Mouse (Mus musculus) MEL (cell line): ENCODE results near the gene Slc16a11. TPM values are rescaled to one million over a fixed set of nuclear protein-coding genes. Genes with fewer than 3 reads are reported as not detected.
A peak's percentile ranks its signal among the peaks of the same experiment; 100 is the strongest.

Source experiments
- DNase-seq: peaks from one replicate; pipeline ENCODE4 v3.0.0; 2011; ENCODE audit warnings: low read depth, low spot score
- H3K27ac ChIP-seq: 2 replicates; pipeline ENCODE4 v1.5.1; 2012; ENCODE audit warnings: low read depth, mild to moderate bottlenecking, control low read depth, low read length, moderate library complexity; ENCODE audit not compliant: control insufficient read depth
- H3K27me3 ChIP-seq, 2 experiments: fragments of 150-350 bp in 1 of 2; sonication (generic) in 1 of 2; 2 replicates each; pipeline ENCODE4 v1.6.1; 2012; ENCODE audit warnings: low read length in 2 of 2, mild to moderate bottlenecking in 2 of 2, improper control_type of control experiment in 1 of 2, moderate library complexity in 1 of 2; ENCODE audit not compliant: insufficient read depth in 2 of 2, control insufficient read depth in 1 of 2
- H3K36me3 ChIP-seq, 2 experiments: 2 replicates each; pipeline ENCODE4 v1.6.1; 2012 to 2014; ENCODE audit warnings: low read length in 2 of 2, improper control_type of control experiment in 1 of 2, inconsistent platforms in 1 of 2, mild to moderate bottlenecking in 1 of 2; ENCODE audit not compliant: insufficient read depth in 2 of 2, control insufficient read depth in 1 of 2
- H3K4me1 ChIP-seq, 2 experiments: fragments of 150-350 bp in 1 of 2; sonication (generic) in 1 of 2; 2 replicates each; pipeline ENCODE4 v1.6.1; 2012; ENCODE audit warnings: low read length in 2 of 2, improper control_type of control experiment in 1 of 2, mild to moderate bottlenecking in 1 of 2; ENCODE audit not compliant: insufficient read depth in 2 of 2, control insufficient read depth in 1 of 2
- H3K4me3 ChIP-seq, 2 experiments: fragments of 150-350 bp in 1 of 2; sonication (generic) in 1 of 2; 2 replicates each; pipeline ENCODE4 v1.5.1; 2012; ENCODE audit warnings: low read depth in 2 of 2, low read length in 2 of 2, mild to moderate bottlenecking in 2 of 2, moderate library complexity in 2 of 2, control low read depth in 1 of 2, improper control_type of control experiment in 1 of 2; ENCODE audit not compliant: control insufficient read depth in 1 of 2, insufficient read depth in 1 of 2
- H3K79me2 ChIP-seq: 2 replicates; pipeline ENCODE4 v1.6.1; 2012; ENCODE audit warnings: mild to moderate bottlenecking, low read length, moderate library complexity; ENCODE audit not compliant: control insufficient read depth, poor library complexity, insufficient read depth
- H3K9ac ChIP-seq: 2 replicates; pipeline ENCODE4 v1.6.1; 2012; ENCODE audit warnings: low read depth, mild to moderate bottlenecking, control low read depth, low read length, moderate library complexity; ENCODE audit not compliant: control insufficient read depth, poor library complexity, severe bottlenecking
- H3K9me3 ChIP-seq: fragments of 150-350 bp; sonication (generic); replicated peaks from 2 replicates; pipeline ENCODE4 v1.6.1; 2012; ENCODE audit warnings: mild to moderate bottlenecking, low read length, improper control_type of control experiment, moderate library complexity; ENCODE audit not compliant: insufficient read depth
- BHLHE40 ChIP-seq: IDR thresholded peaks from 2 replicates; pipeline ENCODE4 v1.6.1; 2012; ENCODE audit warnings: low read depth, mild to moderate bottlenecking, inconsistent platforms, low read length, improper control_type of control experiment, borderline replicate concordance
- CHD2 ChIP-seq: IDR thresholded peaks from 2 replicates; pipeline ENCODE4 v1.6.1; 2011; ENCODE audit warnings: low read length, improper control_type of control experiment
- CTCF ChIP-seq, 3 experiments: IDR thresholded peaks in 2 of 3; conservative IDR thresholded peaks in 1 of 3; 2 replicates each; pipeline ENCODE4 v1.5.1; 2011 to 2012; ENCODE audit warnings: low read length in 3 of 3, low read depth in 2 of 3, mild to moderate bottlenecking in 2 of 3, improper control_type of control experiment in 1 of 3, inconsistent platforms in 1 of 3, mixed read lengths in 1 of 3, moderate library complexity in 1 of 3; ENCODE audit not compliant: control insufficient read depth in 1 of 3, insufficient read depth in 1 of 3, poor library complexity in 1 of 3, severe bottlenecking in 1 of 3
- ELF1 ChIP-seq: IDR thresholded peaks from 2 replicates; pipeline ENCODE4 v1.6.1; 2014; ENCODE audit warnings: low read depth, mild to moderate bottlenecking, inconsistent platforms, low read length, improper control_type of control experiment, moderate library complexity
- ETS1 ChIP-seq: IDR thresholded peaks from 2 replicates; pipeline ENCODE4 v1.6.1; 2012; ENCODE audit warnings: low read depth, mild to moderate bottlenecking, inconsistent platforms, low read length, improper control_type of control experiment, moderate library complexity
- GATA1 ChIP-seq: IDR thresholded peaks from 2 replicates; pipeline ENCODE4 v1.6.1; 2011; ENCODE audit warnings: low read depth, low read length, improper control_type of control experiment
- HCFC1 ChIP-seq: IDR thresholded peaks from 2 replicates; pipeline ENCODE4 v1.6.1; 2012; ENCODE audit warnings: low read depth, mild to moderate bottlenecking, inconsistent platforms, low read length, improper control_type of control experiment, moderate library complexity
- JUND ChIP-seq: IDR thresholded peaks from 2 replicates; pipeline ENCODE4 v1.6.1; 2011; ENCODE audit warnings: low read depth, mild to moderate bottlenecking, improper control_type of control experiment, low read length
- KAT2A ChIP-seq: conservative IDR thresholded peaks from 2 replicates; pipeline ENCODE4 v1.6.1; 2012; ENCODE audit warnings: low read depth, low read length, improper control_type of control experiment, inconsistent platforms
- MAFK ChIP-seq: IDR thresholded peaks from 2 replicates; pipeline ENCODE4 v1.6.1; 2011; ENCODE audit warnings: low read depth, mild to moderate bottlenecking, low read length, improper control_type of control experiment, borderline replicate concordance
- MYB ChIP-seq: IDR thresholded peaks from 2 replicates; pipeline ENCODE4 v1.6.1; 2011; ENCODE audit warnings: mild to moderate bottlenecking, low read depth, low read length, improper control_type of control experiment
- MYC ChIP-seq: IDR thresholded peaks from 2 replicates; pipeline ENCODE4 v1.6.1; 2011; ENCODE audit warnings: low read depth, mild to moderate bottlenecking, low read length, improper control_type of control experiment, moderate library complexity
- NELFE ChIP-seq: IDR thresholded peaks from 2 replicates; pipeline ENCODE4 v1.6.1; 2011; ENCODE audit warnings: low read depth, low read length, improper control_type of control experiment
- NRF1 ChIP-seq: IDR thresholded peaks from 2 replicates; pipeline ENCODE4 v1.6.1; 2014; ENCODE audit warnings: low read depth, mild to moderate bottlenecking, inconsistent platforms, low read length, improper control_type of control experiment, moderate library complexity; ENCODE audit not compliant: poor library complexity, insufficient read depth, severe bottlenecking
- RAD21 ChIP-seq: IDR thresholded peaks from 2 replicates; pipeline ENCODE4 v1.6.1; 2011; ENCODE audit warnings: mild to moderate bottlenecking, low read depth, low read length, improper control_type of control experiment
- RCOR1 ChIP-seq: IDR thresholded peaks from 2 replicates; pipeline ENCODE4 v1.6.1; 2012; ENCODE audit warnings: low read depth, mild to moderate bottlenecking, inconsistent platforms, low read length, improper control_type of control experiment
- SIN3A ChIP-seq: IDR thresholded peaks from 2 replicates; pipeline ENCODE4 v1.6.1; 2012; ENCODE audit warnings: low read length, improper control_type of control experiment, inconsistent platforms
- SMC3 ChIP-seq: IDR thresholded peaks from 2 replicates; pipeline ENCODE4 v1.6.1; 2011; ENCODE audit warnings: low read depth, low read length, improper control_type of control experiment
- TAL1 ChIP-seq: IDR thresholded peaks from 2 replicates; pipeline ENCODE4 v1.6.1; 2012; ENCODE audit warnings: mild to moderate bottlenecking, inconsistent platforms, low read length, moderate library complexity, mixed read lengths
- TBP ChIP-seq: IDR thresholded peaks from 2 replicates; pipeline ENCODE4 v1.8.0; 2011; ENCODE audit warnings: low read depth, low read length, improper control_type of control experiment
- TCF12 ChIP-seq: IDR thresholded peaks from 2 replicates; pipeline ENCODE4 v1.6.1; 2014; ENCODE audit warnings: low read depth, mild to moderate bottlenecking, inconsistent platforms, low read length, improper control_type of control experiment, moderate library complexity
- USF1 ChIP-seq: IDR thresholded peaks from 2 replicates; pipeline ENCODE4 v1.6.1; 2014; ENCODE audit warnings: low read depth, mild to moderate bottlenecking, inconsistent platforms, low read length, improper control_type of control experiment, moderate library complexity
- ZC3H11A ChIP-seq: IDR thresholded peaks from 2 replicates; pipeline ENCODE4 v1.6.1; 2012; ENCODE audit warnings: low read depth, mild to moderate bottlenecking, inconsistent platforms, low read length, improper control_type of control experiment
- ZKSCAN1 ChIP-seq: IDR thresholded peaks from 2 replicates; pipeline ENCODE4 v1.6.1; 2012; ENCODE audit warnings: low read depth, mild to moderate bottlenecking, inconsistent platforms, low read length, improper control_type of control experiment, moderate library complexity
- ZMIZ1 ChIP-seq: IDR thresholded peaks from 2 replicates; pipeline ENCODE4 v1.6.1; 2012; ENCODE audit warnings: low read depth, mild to moderate bottlenecking, inconsistent platforms, low read length, improper control_type of control experiment, moderate library complexity
- ZNF384 ChIP-seq: IDR thresholded peaks from 2 replicates; pipeline ENCODE4 v1.6.1; 2012; ENCODE audit warnings: low read depth, mild to moderate bottlenecking, inconsistent platforms, low read length, improper control_type of control experiment
- polyA plus RNA-seq, 2 experiments: library from polyadenylated mRNA; stranded (reverse) in 1 of 2; unstranded in 1 of 2; fragments of >175 nt in 1 of 2; fragments of >200 nt in 1 of 2; gene quantifications; 2 replicates each; pipeline versions ENCODE4 v1.2.1 to v1.2.4; 2012; ENCODE audit warnings: low replicate concordance in 2 of 2, low read depth in 1 of 2; ENCODE audit not compliant: insufficient read length in 2 of 2, insufficient read depth in 1 of 2, missing spikeins in 1 of 2
- total RNA-seq: library from RNA; depleted of rRNA; stranded (reverse); fragments of 300-350 nt; gene quantifications from 2 replicates; pipeline ENCODE4 v1.2.3, GENCODE M21; 2012

The Slc16a11 gene
- total and polyA plus RNA-seq, 3 experiments = 0.31 to 1.2 TPM; not detected in 1

DNA sequence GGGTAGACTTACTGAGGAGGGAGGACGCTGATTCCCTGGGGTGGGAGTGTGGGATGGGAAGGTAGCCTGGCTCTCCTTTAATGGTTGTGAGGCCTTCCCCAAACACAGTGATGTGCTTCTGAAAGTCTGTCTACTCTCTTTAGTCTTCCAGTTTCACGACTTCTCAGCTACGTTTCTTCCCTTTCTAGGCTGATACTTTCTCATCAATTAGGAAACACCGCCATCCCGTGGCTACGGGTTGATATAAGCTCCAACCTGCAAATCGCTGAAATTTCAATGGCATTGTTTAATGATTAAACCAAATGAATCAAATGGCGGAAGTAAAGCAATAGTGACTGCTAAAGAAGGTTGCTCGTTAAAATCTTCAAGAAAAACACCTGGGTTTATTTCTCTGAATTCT lies 344 bp downstream of the Slc16a11 start:
- Histone ChIP-seq H3K9ac (peak overlapping the region; percentile 30), H3K4me1 (peaks cover 0 to 5% of the 10 kb centered on the region in 2 experiments; a peak in 1 of 4 replicates), H3K9me3 (no peaks in the 10 kb centered on the region), H3K79me2 (no peaks in the 10 kb centered on the region), H3K27me3 (no peaks in the 10 kb centered on the region), H3K27ac (no peak overlapping the region), H3K4me3 (no peak overlapping the region), H3K36me3 (no peaks in the 10 kb centered on the region)
- TF ChIP-seq ZKSCAN1 (no peak), CHD2 (no peak), SMC3 (peak; percentile 95), JUND (no peak), NELFE (no peak), NRF1 (no peak), ELF1 (peak; percentile 69; the same call in 1 of the 2 replicates), RCOR1 (no peak), RAD21 (peak; percentile 96), MYB (no peak), BHLHE40 (no peak), MAFK (no peak), MYC (no peak), ZMIZ1 (no peak), CTCF (IDR thresholded peaks at IDR 0.05 in 2 of 3, conservative IDR thresholded peaks at IDR 0.05 in 1 of 3; ENCODE audit: control insufficient read depth in 1 of 3, insufficient read depth in 1 of 3, low read depth in 2 of 3, low read length in 3 of 3, poor library complexity in 1 of 3, severe bottlenecking in 1 of 3) (peak; percentile 44 to 96 (median 65)), TBP (no peak), ZNF384 (0 out of 2 replicates have a peak, but pooled peaks have one; percentile 8), GATA1 (no peak), HCFC1 (0 out of 2 replicates have a peak, but pooled peaks have one; percentile 43), TAL1 (no peak), SIN3A (peak; percentile 67), ETS1 (no peak), ZC3H11A (peak; percentile 88), KAT2A (no peak), TCF12 (no peak), USF1 (no peak)
- DNase-seq = peak; percentile 89
